Mouse (Mus musculus) thymus, adult 2 months (tissue): Measurements from ENCODE around the gene Numa1.

Experiments used
- CTCF ChIP-seq: fragments of 200-500 bp; IDR thresholded peaks from 2 replicates; pipeline ENCODE4 v1.5.1; 2012; ENCODE audit warnings: mild to moderate bottlenecking, control low read depth, low read length, moderate library complexity, borderline replicate concordance; ENCODE audit not compliant: control insufficient read depth, poor library complexity, insufficient read depth; ENCODE audit errors: extremely low read depth
- POLR2A ChIP-seq: fragments of 200-500 bp; IDR thresholded peaks from 2 replicates; pipeline ENCODE4 v1.6.1; 2012; ENCODE audit warnings: mild to moderate bottlenecking, low read length, control low read depth, moderate library complexity; ENCODE audit not compliant: control insufficient read depth, poor library complexity, insufficient read depth; ENCODE audit errors: extremely low read depth

DNA sequence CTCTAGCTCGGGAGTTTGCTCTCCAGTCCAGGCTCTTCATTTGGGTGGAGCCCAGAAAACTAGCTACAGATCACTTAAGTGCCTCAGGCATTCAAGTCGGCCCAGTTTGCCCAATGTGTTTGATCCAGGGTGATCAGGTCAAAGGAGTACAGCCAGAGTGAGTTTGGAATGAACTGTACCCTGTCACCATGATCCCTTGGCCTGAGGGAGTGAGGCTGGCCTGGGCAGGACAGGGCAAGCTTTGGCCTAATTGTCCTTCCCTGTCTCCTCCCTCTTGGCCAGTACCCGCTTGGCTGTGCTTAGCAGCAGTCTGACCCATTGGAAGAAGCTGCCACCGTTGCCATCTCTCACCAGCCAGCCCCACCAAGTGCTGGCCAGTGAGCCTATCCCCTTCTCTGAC lies 23.8 kb upstream of the Numa1 start:
- TF ChIP-seq POLR2A (no peak), CTCF (no peak)
